ENCODE assay signal across 11 mouse cellular contexts in genomic region chr6:52162093-52162380, GRCm38 (mm10). TPM values are rescaled to one million over a fixed set of nuclear protein-coding genes. Genes with fewer than 3 reads are reported as not detected.
DNase-seq lines count a peak whose midpoint lies in the region; ATAC-seq and TF ChIP-seq lines count a peak whose summit lies in the region.
"Had no signal": no experiment of that assay in that cellular context is flagged by ENCODE, and none has a peak within 500 bp of the region (broad histone marks: within the 10 kb centered on the region; RNA-seq: fewer than 3 reads in every experiment).

No protein-coding gene starts in this region.

- peak overlapping the region; percentile 83 for H3K4me2 ChIP-seq in liver, embryonic 11.5 days
- no peak overlapping the region for H3K4me2 ChIP-seq in liver, postnatal 0 days (ENCODE audit: low read depth, low read length)
- H3K4me2 ChIP-seq in hindbrain, embryonic 16.5 days (ENCODE audit: low read length): peak overlapping the region; percentile 80
- H3K4me2 ChIP-seq in neural tube, embryonic 15.5 days: peak overlapping the region; percentile 86
- no peak overlapping the region for H3K4me2 ChIP-seq in midbrain, embryonic 13.5 days (replicated peaks)

- H3K9me3 ChIP-seq in liver, embryonic 11.5 days (ENCODE audit: control insufficient read depth, low read length): no peaks in the 10 kb centered on the region
- no peaks in the 10 kb centered on the region for H3K9me3 ChIP-seq in liver, postnatal 0 days (ENCODE audit: low read length)
- no peaks in the 10 kb centered on the region for H3K9me3 ChIP-seq in hindbrain, embryonic 16.5 days (ENCODE audit: control insufficient read depth, low read length)
- H3K9me3 ChIP-seq in neural tube, embryonic 15.5 days (replicated peaks): no peaks in the 10 kb centered on the region
- H3K9me3 ChIP-seq in midbrain, embryonic 13.5 days: no peaks in the 10 kb centered on the region
- H3K9me3 ChIP-seq: forebrain, embryonic 10.5 days had no signal

- no peak for DNase-seq in liver, embryonic 11.5 days (ENCODE audit: low spot score)
- DNase-seq in liver, postnatal 0 days: no peak
- peak; percentile 46 for DNase-seq in fibroblast of lung, adult 2 months (ENCODE audit: low read depth)
- no peak for DNase-seq in layer of hippocampus, postnatal 14 days (ENCODE audit: low spot score in 2 of 2)
- DNase-seq: cerebellum, postnatal 36 days had no signal

- TF ChIP-seq CTCF in liver, postnatal 0 days (IDR thresholded peaks at IDR 0.05; ENCODE audit: low read depth): no peak

- WGBS in liver, embryonic 11.5 days: 25% methylated on average over 1 of the region's 1 CpGs
- WGBS in liver, postnatal 0 days (ENCODE audit: insufficient replicate concordance): 44% methylated on average over 1 of the region's 1 CpGs
- 10% methylated on average over 1 of the region's 1 CpGs for WGBS in hindbrain, embryonic 16.5 days
- WGBS in neural tube, embryonic 15.5 days: 11% methylated on average over 1 of the region's 1 CpGs
- 3% methylated on average over 1 of the region's 1 CpGs for WGBS in midbrain, embryonic 13.5 days

- no peak overlapping the region for H3K4me3 ChIP-seq in liver, embryonic 11.5 days (ENCODE audit: low read depth, low read length)
- no peak overlapping the region for H3K4me3 ChIP-seq in liver, postnatal 0 days (ENCODE audit: low read depth, low read length)
- peak overlapping the region; percentile 28 for H3K4me3 ChIP-seq in hindbrain, embryonic 16.5 days (ENCODE audit: low read length)
- H3K4me3 ChIP-seq in neural tube, embryonic 15.5 days (replicated peaks): peak overlapping the region; percentile 12; the same call in 1 of the 2 replicates
- H3K4me3 ChIP-seq in midbrain, embryonic 13.5 days (replicated peaks): no peak overlapping the region
- H3K4me3 ChIP-seq: forebrain, embryonic 10.5 days had no signal

- H3K9ac ChIP-seq in liver, embryonic 11.5 days (ENCODE audit: low read depth, low read length): peak overlapping the region; percentile 7; the same call in 1 of the 2 replicates
- H3K9ac ChIP-seq in liver, postnatal 0 days (replicated peaks): no peak overlapping the region
- H3K9ac ChIP-seq in hindbrain, embryonic 16.5 days (ENCODE audit: low read depth, low read length): peak overlapping the region; percentile 36
- H3K9ac ChIP-seq in neural tube, embryonic 15.5 days (replicated peaks): peak overlapping the region; percentile 23; the same call in 1 of the 2 replicates
- H3K9ac ChIP-seq in midbrain, embryonic 13.5 days (replicated peaks): no peak overlapping the region
- H3K9ac ChIP-seq: liver, embryonic 14.5 days had no signal

- no peak for TF ChIP-seq EP300 in liver, postnatal 0 days (IDR thresholded peaks at IDR 0.05; ENCODE audit: low read depth)

- no peaks in the 10 kb centered on the region for H3K4me1 ChIP-seq in liver, embryonic 11.5 days (replicated peaks; ENCODE audit: control insufficient read depth, insufficient read depth, low read length)
- peaks cover 9% of the 10 kb centered on the region for H3K4me1 ChIP-seq in liver, postnatal 0 days (ENCODE audit: insufficient read depth)
- H3K4me1 ChIP-seq in hindbrain, embryonic 16.5 days (ENCODE audit: control insufficient read depth, insufficient read depth, low read depth, low read length): peaks cover 10% of the 10 kb centered on the region
- peaks cover 90% of the 10 kb centered on the region for H3K4me1 ChIP-seq in neural tube, embryonic 15.5 days
- H3K4me1 ChIP-seq in midbrain, embryonic 13.5 days (replicated peaks): peaks cover 10% of the 10 kb centered on the region

- H3K36me3 ChIP-seq in liver, embryonic 11.5 days (ENCODE audit: control insufficient read depth, insufficient read depth, low read length): no peaks in the 10 kb centered on the region
- no peaks in the 10 kb centered on the region for H3K36me3 ChIP-seq in liver, postnatal 0 days (replicated peaks; ENCODE audit: insufficient read depth, low read length)
- no peaks in the 10 kb centered on the region for H3K36me3 ChIP-seq in hindbrain, embryonic 16.5 days (ENCODE audit: control insufficient read depth, insufficient read depth, low read length)
- H3K36me3 ChIP-seq in neural tube, embryonic 15.5 days: no peaks in the 10 kb centered on the region
- no peaks in the 10 kb centered on the region for H3K36me3 ChIP-seq in midbrain, embryonic 13.5 days
- H3K36me3 ChIP-seq: forebrain, embryonic 10.5 days had no signal

- ATAC-seq in liver, embryonic 11.5 days (replicated peaks; ENCODE audit: low FRiP score): no peak
- no peak for ATAC-seq in liver, postnatal 0 days
- no peak for ATAC-seq in hindbrain, embryonic 16.5 days
- ATAC-seq in neural tube, embryonic 15.5 days (ENCODE audit: low FRiP score): no peak
- ATAC-seq in midbrain, embryonic 13.5 days: no peak

- H3K27me3 ChIP-seq in liver, embryonic 11.5 days (replicated peaks; ENCODE audit: control insufficient read depth, insufficient read depth, low read length): peaks cover 98% of the 10 kb centered on the region
- peaks cover 98% of the 10 kb centered on the region for H3K27me3 ChIP-seq in liver, postnatal 0 days (ENCODE audit: insufficient read depth, low read length)
- no peaks in the 10 kb centered on the region; the same call in 1 of the 2 replicates for H3K27me3 ChIP-seq in hindbrain, embryonic 16.5 days (replicated peaks; ENCODE audit: control insufficient read depth, insufficient read depth, low read length)
- H3K27me3 ChIP-seq in neural tube, embryonic 15.5 days (replicated peaks): no peaks in the 10 kb centered on the region
- peaks cover 98% of the 10 kb centered on the region for H3K27me3 ChIP-seq in midbrain, embryonic 13.5 days

- H3K27ac ChIP-seq in liver, embryonic 11.5 days (ENCODE audit: low read depth, low read length): no peak overlapping the region
- no peak overlapping the region for H3K27ac ChIP-seq in liver, postnatal 0 days (ENCODE audit: low read depth)
- H3K27ac ChIP-seq in hindbrain, embryonic 16.5 days (ENCODE audit: low read depth, low read length): peak overlapping the region; percentile 69
- peak overlapping the region; percentile 75 for H3K27ac ChIP-seq in neural tube, embryonic 15.5 days (replicated peaks)
- H3K27ac ChIP-seq in midbrain, embryonic 13.5 days: no peak overlapping the region
- H3K27ac ChIP-seq: forebrain, embryonic 10.5 days; liver, embryonic 14.5 days had no signal

RNA-seq across cellular contexts. Expression of gene Hoxa2, which starts 2.6 kb away (rescaled TPM):
- 4.3 and 4.5 TPM in 2 replicates for polyA plus RNA-seq in liver, embryonic 11.5 days (2014; fragmentation: Nextera tagmentation; extraction: Ambion mirVana)
- polyA plus RNA-seq in liver, postnatal 0 days (2015; fragmentation: Nextera tagmentation; extraction: Ambion mirVana): 0.39 and 0.63 TPM in 2 replicates
- 20.3 and 22.5 TPM in 2 replicates for polyA plus RNA-seq in hindbrain, embryonic 16.5 days (2015; fragmentation: Nextera tagmentation; extraction: Ambion mirVana)
- polyA plus RNA-seq in neural tube, embryonic 15.5 days (2015; fragmentation: Nextera tagmentation; extraction: Ambion mirVana): 7.2 and 12.0 TPM in 2 replicates
- total RNA-seq in layer of hippocampus, postnatal 14 days (2021): not detected
- 0.18 TPM in 1 of 2 replicates, not detected in the other for polyA plus RNA-seq in midbrain, embryonic 13.5 days (2015; fragmentation: Nextera tagmentation; extraction: Ambion mirVana)
- polyA plus RNA-seq: forebrain, embryonic 10.5 days had no signal

RNA-seq across cellular contexts. Expression of gene Hoxa1, which starts 3.9 kb away (rescaled TPM):
- 2.6 and 3.2 TPM in 2 replicates for polyA plus RNA-seq in liver, embryonic 11.5 days (2014; fragmentation: Nextera tagmentation; extraction: Ambion mirVana)
- polyA plus RNA-seq in liver, postnatal 0 days (2015; fragmentation: Nextera tagmentation; extraction: Ambion mirVana): 0.11 and 0.16 TPM in 2 replicates
- 1.8 and 2.0 TPM in 2 replicates for polyA plus RNA-seq in hindbrain, embryonic 16.5 days (2015; fragmentation: Nextera tagmentation; extraction: Ambion mirVana)
- 1.1 and 1.3 TPM in 2 replicates for polyA plus RNA-seq in neural tube, embryonic 15.5 days (2015; fragmentation: Nextera tagmentation; extraction: Ambion mirVana)
- total RNA-seq in layer of hippocampus, postnatal 14 days (2021): not detected
- 0.07 and 0.09 TPM in 2 replicates for polyA plus RNA-seq in midbrain, embryonic 13.5 days (2015; fragmentation: Nextera tagmentation; extraction: Ambion mirVana)
- polyA plus RNA-seq: forebrain, embryonic 10.5 days had no signal

RNA-seq across cellular contexts. Expression of gene 5730596B20Rik, which starts 15.3 kb away (rescaled TPM):
- polyA plus RNA-seq in liver, embryonic 11.5 days (2014; fragmentation: Nextera tagmentation; extraction: Ambion mirVana): 0.60 and 1.0 TPM in 2 replicates
- not detected in 2 replicates for polyA plus RNA-seq in liver, postnatal 0 days (2015; fragmentation: Nextera tagmentation; extraction: Ambion mirVana)
- polyA plus RNA-seq in hindbrain, embryonic 16.5 days (2015; fragmentation: Nextera tagmentation; extraction: Ambion mirVana): 3.4 and 3.6 TPM in 2 replicates
- polyA plus RNA-seq in neural tube, embryonic 15.5 days (2015; fragmentation: Nextera tagmentation; extraction: Ambion mirVana): 1.4 and 3.0 TPM in 2 replicates
- not detected for total RNA-seq in layer of hippocampus, postnatal 14 days (2021)
- not detected in 2 replicates for polyA plus RNA-seq in midbrain, embryonic 13.5 days (2015; fragmentation: Nextera tagmentation; extraction: Ambion mirVana)
- polyA plus RNA-seq: forebrain, embryonic 10.5 days; heart, embryonic 14.5 days had no signal

RNA-seq across cellular contexts. Expression of gene Hoxa4, which starts 29.5 kb away (rescaled TPM):
- polyA plus RNA-seq in liver, embryonic 11.5 days (2014; fragmentation: Nextera tagmentation; extraction: Ambion mirVana): 2.3 and 3.1 TPM in 2 replicates
- 0.13 and 0.30 TPM in 2 replicates for polyA plus RNA-seq in liver, postnatal 0 days (2015; fragmentation: Nextera tagmentation; extraction: Ambion mirVana)
- polyA plus RNA-seq in hindbrain, embryonic 16.5 days (2015; fragmentation: Nextera tagmentation; extraction: Ambion mirVana): 5.6 and 8.8 TPM in 2 replicates
- 2.3 and 5.7 TPM in 2 replicates for polyA plus RNA-seq in neural tube, embryonic 15.5 days (2015; fragmentation: Nextera tagmentation; extraction: Ambion mirVana)
- not detected for total RNA-seq in layer of hippocampus, postnatal 14 days (2021)
- polyA plus RNA-seq in midbrain, embryonic 13.5 days (2015; fragmentation: Nextera tagmentation; extraction: Ambion mirVana): not detected in 2 replicates
- polyA plus RNA-seq: forebrain, embryonic 10.5 days had no signal

RNA-seq across cellular contexts. Expression of gene Hoxa5, which starts 42.4 kb away (rescaled TPM):
- polyA plus RNA-seq in liver, embryonic 11.5 days (2014; fragmentation: Nextera tagmentation; extraction: Ambion mirVana): 8.0 and 9.7 TPM in 2 replicates
- polyA plus RNA-seq in liver, postnatal 0 days (2015; fragmentation: Nextera tagmentation; extraction: Ambion mirVana): 0.58 and 0.73 TPM in 2 replicates
- 85.9 and 106 TPM in 2 replicates for polyA plus RNA-seq in hindbrain, embryonic 16.5 days (2015; fragmentation: Nextera tagmentation; extraction: Ambion mirVana)
- polyA plus RNA-seq in neural tube, embryonic 15.5 days (2015; fragmentation: Nextera tagmentation; extraction: Ambion mirVana): 26.8 and 73.9 TPM in 2 replicates
- total RNA-seq in layer of hippocampus, postnatal 14 days (2021): not detected
- 0.08 and 0.17 TPM in 2 replicates for polyA plus RNA-seq in midbrain, embryonic 13.5 days (2015; fragmentation: Nextera tagmentation; extraction: Ambion mirVana)
- polyA plus RNA-seq: forebrain, embryonic 10.5 days had no signal

Comparison
In these comparisons a context has a peak if more than half of its experiments do, and no peak if none do; other contexts are left out.
1. H3K4me2 ChIP-seq: peak in liver, embryonic 11.5 days (single experiment), hindbrain, embryonic 16.5 days (single experiment) and neural tube, embryonic 15.5 days (single experiment); none in liver, postnatal 0 days (single experiment) and midbrain, embryonic 13.5 days (single experiment).
2. H3K9ac ChIP-seq: peak in liver, embryonic 11.5 days (single experiment), hindbrain, embryonic 16.5 days (single experiment) and neural tube, embryonic 15.5 days (single experiment); none in liver, postnatal 0 days (single experiment) and midbrain, embryonic 13.5 days (single experiment).
3. H3K27ac ChIP-seq: peak in hindbrain, embryonic 16.5 days (single experiment) and neural tube, embryonic 15.5 days (single experiment); none in liver, embryonic 11.5 days (single experiment), liver, postnatal 0 days (single experiment) and midbrain, embryonic 13.5 days (single experiment).
4. H3K4me3 ChIP-seq: peak in hindbrain, embryonic 16.5 days (single experiment) and neural tube, embryonic 15.5 days (single experiment); none in liver, embryonic 11.5 days (single experiment), liver, postnatal 0 days (single experiment) and midbrain, embryonic 13.5 days (single experiment).